Mouse (Mus musculus) lung, postnatal 0 days (tissue): ENCODE measurements around the gene Strn3.

ENCODE experiments used
- CTCF ChIP-seq: IDR thresholded peaks from 2 replicates; pipeline ENCODE4 v1.5.1; 2016; ENCODE audit warnings: antibody characterized with exemption, mild to moderate bottlenecking
- EP300 ChIP-seq: IDR thresholded peaks from 2 replicates; pipeline ENCODE4 v1.6.1; 2016; ENCODE audit warnings: antibody characterized with exemption, mild to moderate bottlenecking, control low read depth

GRCm38 (mm10) chr12:51603306-51603705, 88.4 kb downstream of the Strn3 start:
- no peak for TF ChIP-seq CTCF
- no peak for TF ChIP-seq EP300
